Mouse (Mus musculus) lung, embryonic 16.5 days (tissue): ENCODE measurements around the gene Trp63. TPM values are rescaled to one million over a fixed set of nuclear protein-coding genes. Genes with fewer than 3 reads are reported as not detected.
A peak's percentile ranks its signal among the peaks of the same experiment; 100 is the strongest.

Experiments
- ATAC-seq: fragments of 200-750 bp; cut with Nextera tagmentation; 2 replicates; pipeline ENCODE4 v1.8.0; 2017; ENCODE audit warnings: low read depth, mild to moderate bottlenecking, moderate library complexity
- H3K27ac ChIP-seq: fragments of 300-500 bp; sonication (generic); 2 replicates; pipeline ENCODE4 v1.5.1; 2014; ENCODE audit warnings: mild to moderate bottlenecking, control low read depth, low read length
- H3K27me3 ChIP-seq: fragments of 300-500 bp; sonication (generic); 2 replicates; pipeline ENCODE4 v1.6.1; 2014; ENCODE audit warnings: low read depth, low read length, mixed read lengths; ENCODE audit not compliant: control insufficient read depth, insufficient read depth
- H3K36me3 ChIP-seq: fragments of 300-500 bp; sonication (generic); 2 replicates; pipeline ENCODE4 v1.6.1; 2014; ENCODE audit warnings: low read length; ENCODE audit not compliant: control insufficient read depth, insufficient read depth
- H3K4me1 ChIP-seq: fragments of 300-500 bp; sonication (generic); replicated peaks from 2 replicates; pipeline ENCODE4 v1.6.1; 2014; ENCODE audit warnings: low read length, mixed read lengths; ENCODE audit not compliant: control insufficient read depth, insufficient read depth
- H3K4me2 ChIP-seq: fragments of 300-500 bp; sonication (generic); 2 replicates; pipeline ENCODE4 v1.6.1; 2014; ENCODE audit warnings: low read depth, low read length, control low read depth
- H3K4me3 ChIP-seq: fragments of 300-500 bp; sonication (generic); 2 replicates; pipeline ENCODE4 v1.5.1; 2014; ENCODE audit warnings: mild to moderate bottlenecking, low read length, control low read depth
- H3K9ac ChIP-seq: fragments of 300-500 bp; sonication (generic); 2 replicates; pipeline ENCODE4 v1.6.1; 2014; ENCODE audit warnings: low read length, control low read depth
- H3K9me3 ChIP-seq: fragments of 300-500 bp; sonication (generic); 2 replicates; pipeline ENCODE4 v1.6.1; 2016; ENCODE audit warnings: low read length; ENCODE audit not compliant: control insufficient read depth
- WGBS: fragments of 180-500 bp; shearing (Covaris S2); extraction: QIAGEN DNeasy Blood & Tissue Kit; methylation state at CpG from one replicate; pipeline ENCODE4 v1.1.7; 2014; 5-methylcytosine and 5-hydroxymethylcytosine counted together
- polyA plus RNA-seq: library from polyadenylated mRNA; unstranded; fragments of >200 nt; fragmentation: Nextera tagmentation; extraction: Ambion mirVana; gene quantifications from 2 replicates; pipeline ENCODE4 v1.2.1, GENCODE M21; 2015

The Trp63 gene
- polyA plus RNA-seq, 1 experiment from 2014 or later, result 1.8 TPM

- Histone ChIP-seq H3K27ac (no peak overlapping the region), H3K4me1 (no peaks in the 10 kb centered on the region), H3K9ac (no peak overlapping the region), H3K36me3 (no peaks in the 10 kb centered on the region), H3K9me3 (no peaks in the 10 kb centered on the region), H3K4me2 (no peak overlapping the region), H3K27me3 (no peaks in the 10 kb centered on the region), H3K4me3 (no peak overlapping the region)
- no peak for ATAC-seq
- WGBS, result 76% methylated on average over 7 of the region's 7 CpGs
Measured at GRCm38 (mm10) chr16:25877416-25877965, 193.9 kb downstream of the Trp63 start.

DNA sequence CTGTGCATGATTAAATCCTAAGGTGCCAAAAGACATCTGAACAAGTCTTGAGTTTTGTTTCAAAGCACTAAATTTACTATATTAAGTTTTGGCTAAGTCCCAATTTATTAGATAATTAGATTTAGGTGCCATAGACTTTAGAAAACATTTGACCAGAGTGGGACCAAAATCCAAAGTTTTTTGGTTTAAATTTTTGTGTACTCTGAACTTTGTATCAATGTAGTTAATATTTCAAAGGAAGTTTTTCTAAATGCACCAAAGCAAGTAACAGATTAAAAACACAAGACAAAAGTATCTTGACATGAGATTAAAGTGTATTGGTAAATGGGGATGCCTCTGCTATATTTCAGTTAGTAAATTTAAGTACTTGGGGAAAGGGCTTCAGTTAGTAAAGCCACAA, 194.6 kb downstream of the Trp63 start:
- Histone ChIP-seq H3K4me1 (no peaks in the 10 kb centered on the region), H3K9ac (no peak overlapping the region), H3K36me3 (no peaks in the 10 kb centered on the region), H3K27me3 (no peaks in the 10 kb centered on the region), H3K27ac (no peak overlapping the region), H3K9me3 (no peaks in the 10 kb centered on the region), H3K4me2 (no peak overlapping the region), H3K4me3 (no peak overlapping the region)
- no peak for ATAC-seq

- Histone ChIP-seq H3K27me3 (no peaks in the 10 kb centered on the region), H3K36me3 (no peaks in the 10 kb centered on the region), H3K9me3 (no peaks in the 10 kb centered on the region), H3K4me2 (no peak overlapping the region), H3K9ac (no peak overlapping the region), H3K4me3 (no peak overlapping the region), H3K4me1 (peaks cover 4% of the 10 kb centered on the region; the same call in 1 of the 2 replicates), H3K27ac (0 out of 2 replicates have a peak overlapping the region, but pooled peaks have one; percentile 22)
- ATAC-seq, result no peak
- 67% methylated on average over 4 of the region's 4 CpGs for WGBS
Measured at GRCm38 (mm10) chr16:25899071-25899470, 215.5 kb downstream of the Trp63 start.

- Histone ChIP-seq H3K9ac (no peak overlapping the region), H3K4me2 (no peak overlapping the region), H3K27ac (peak overlapping the region; percentile 55), H3K36me3 (no peaks in the 10 kb centered on the region), H3K4me3 (no peak overlapping the region), H3K9me3 (no peaks in the 10 kb centered on the region), H3K27me3 (no peaks in the 10 kb centered on the region), H3K4me1 (peaks cover 4% of the 10 kb centered on the region; the same call in 1 of the 2 replicates)
- peak; percentile 29; the same call in 1 of the 2 replicates for ATAC-seq
- 49% methylated on average over 2 of the region's 2 CpGs for WGBS
Measured at GRCm38 (mm10) chr16:25899657-25900056, 216.1 kb downstream of the Trp63 start.

DNA sequence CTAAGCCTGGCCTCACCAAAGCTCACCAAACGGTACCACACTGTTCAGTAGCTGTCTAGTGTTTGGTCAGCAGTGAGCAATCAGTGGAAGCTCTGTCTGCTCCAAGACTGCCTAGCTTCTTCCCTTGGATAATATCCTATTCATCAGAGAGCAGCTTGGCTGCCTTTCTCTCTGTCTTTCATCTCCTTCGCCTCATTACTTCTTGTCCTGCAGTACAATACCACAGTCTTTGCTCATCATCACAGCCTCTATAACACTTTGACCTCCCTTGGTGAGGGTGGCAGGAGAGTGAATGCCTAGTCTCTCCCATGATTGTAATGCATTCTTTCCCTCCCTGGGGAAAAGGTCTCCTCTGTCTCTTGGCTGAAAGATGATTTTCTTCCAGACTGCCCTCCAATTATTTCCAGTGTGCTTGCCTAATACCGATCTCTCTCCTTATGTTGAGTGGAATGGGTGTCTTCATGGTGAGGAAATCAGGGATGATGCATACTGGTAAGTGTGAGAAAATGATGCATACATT, 216.9 kb downstream of the Trp63 start:
- Histone ChIP-seq H3K9ac (no peak overlapping the region), H3K27me3 (no peaks in the 10 kb centered on the region), H3K36me3 (no peaks in the 10 kb centered on the region), H3K4me2 (no peak overlapping the region), H3K4me1 (peaks cover 4% of the 10 kb centered on the region; the same call in 1 of the 2 replicates), H3K27ac (peak overlapping the region; percentile 55), H3K9me3 (no peaks in the 10 kb centered on the region), H3K4me3 (no peak overlapping the region)
- peak; percentile 94 for ATAC-seq
- 52% methylated on average over 3 of the region's 3 CpGs for WGBS

DNA sequence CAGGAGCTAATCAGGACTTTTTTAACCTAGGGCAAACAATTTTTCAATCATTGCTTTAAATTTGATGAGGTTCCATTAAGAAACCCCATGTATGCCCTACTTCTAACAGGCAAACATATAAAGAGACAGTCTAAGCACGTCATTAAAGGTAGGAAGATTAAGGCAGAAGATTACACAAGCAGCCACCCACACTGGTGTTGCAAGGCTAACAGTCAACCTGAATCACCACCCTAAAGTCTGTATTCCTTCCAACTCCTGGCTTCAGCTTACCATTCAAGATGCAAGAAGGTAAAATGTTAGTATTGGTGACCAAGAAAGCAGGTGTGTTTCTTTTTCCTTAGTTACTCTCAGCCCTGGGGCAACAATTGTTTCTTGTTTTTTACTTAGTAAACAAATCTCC, 228.6 kb downstream of the Trp63 start:
- Histone ChIP-seq H3K27me3 (no peaks in the 10 kb centered on the region), H3K4me2 (no peak overlapping the region), H3K9ac (no peak overlapping the region), H3K27ac (no peak overlapping the region), H3K36me3 (no peaks in the 10 kb centered on the region), H3K9me3 (no peaks in the 10 kb centered on the region), H3K4me3 (no peak overlapping the region), H3K4me1 (no peaks in the 10 kb centered on the region)
- 61% methylated on average over 1 of the region's 1 CpGs for WGBS
- no peak for ATAC-seq

- no peak overlapping the region for H3K4me2 ChIP-seq
- no peak overlapping the region for H3K4me3 ChIP-seq
- no peak overlapping the region for H3K27ac ChIP-seq
- no peaks in the 10 kb centered on the region for H3K9me3 ChIP-seq
- 68% methylated on average over 2 of the region's 2 CpGs for WGBS
- H3K36me3 ChIP-seq, result no peaks in the 10 kb centered on the region
- ATAC-seq, result no peak
- H3K4me1 ChIP-seq, result no peaks in the 10 kb centered on the region
- no peaks in the 10 kb centered on the region for H3K27me3 ChIP-seq
- no peak overlapping the region for H3K9ac ChIP-seq
Measured at GRCm38 (mm10) chr16:25934181-25934580, 250.6 kb downstream of the Trp63 start.
